Mouse (Mus musculus) cerebellum, adult (tissue): ENCODE measurements around the gene Gdi1.
A peak's percentile ranks its signal among the peaks of the same experiment; 100 is the strongest.
"Not testable (repeated sequence)": the region's sequence is repeated elsewhere in the genome, so short reads cannot be mapped to it uniquely, and the experiment has no call there.

Experiments used
- ATAC-seq: cut with Nextera tagmentation; 2 replicates; pipeline ENCODE4 v1.9.2; 2017; ENCODE audit warnings: mild to moderate bottlenecking, moderate library complexity, mixed read lengths; ENCODE audit not compliant: insufficient number of reproducible peaks, low FRiP score, low TSS enrichment

Gene Gdi1

DNA sequence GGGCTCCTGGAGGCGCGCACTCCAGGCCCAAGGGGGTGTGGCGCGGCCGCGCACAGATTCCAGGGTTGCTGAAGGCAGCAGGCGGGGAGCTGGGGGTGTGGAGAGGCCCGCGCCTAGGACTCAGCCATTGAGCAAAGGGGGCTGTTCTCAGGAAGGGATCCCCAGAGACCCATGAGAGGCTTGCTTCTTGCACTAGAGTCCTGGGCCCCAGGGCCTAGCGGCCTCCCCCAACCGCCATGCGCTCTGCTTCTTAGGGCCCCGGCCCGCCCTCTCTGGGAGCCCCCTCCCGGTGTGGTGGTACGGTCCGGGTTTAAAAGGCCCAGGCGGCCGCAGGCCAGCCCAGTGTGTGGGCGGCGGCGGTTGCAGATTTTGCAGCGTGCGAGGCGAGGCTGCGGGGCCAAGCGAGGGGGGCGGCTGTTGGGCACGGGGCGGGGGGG is 23.9 kb downstream of the Gdi1 start, which contains the start of gene Plxna3:
TSS of gene Plxna3 (plus strand) at position 342 of the 437 bp plus-strand sequence.
- peak; percentile 80 for ATAC-seq

DNA sequence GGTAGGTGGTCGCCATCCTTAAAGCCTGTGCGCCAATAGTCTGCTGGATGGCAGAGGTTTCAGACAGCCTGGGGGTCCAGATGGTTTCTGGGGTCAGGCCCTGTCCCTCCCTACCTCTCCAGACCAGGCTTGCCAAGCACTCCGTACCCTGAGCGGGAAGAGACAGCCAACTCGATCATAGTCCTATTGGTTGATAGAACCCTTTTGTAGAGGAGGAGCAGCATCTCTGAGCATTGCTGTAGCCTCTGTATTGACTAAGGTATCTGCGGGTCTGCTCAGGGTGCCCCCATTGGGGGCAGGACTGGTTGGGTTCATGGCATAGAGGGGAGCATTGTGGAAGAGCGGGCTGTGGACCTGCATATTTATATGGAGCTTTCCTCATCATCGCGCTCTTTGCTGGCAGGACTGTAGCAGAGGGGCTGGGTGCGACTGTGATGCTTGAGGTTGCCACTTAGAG is 24.4 kb downstream of the Gdi1 start:
- no peak for ATAC-seq

DNA sequence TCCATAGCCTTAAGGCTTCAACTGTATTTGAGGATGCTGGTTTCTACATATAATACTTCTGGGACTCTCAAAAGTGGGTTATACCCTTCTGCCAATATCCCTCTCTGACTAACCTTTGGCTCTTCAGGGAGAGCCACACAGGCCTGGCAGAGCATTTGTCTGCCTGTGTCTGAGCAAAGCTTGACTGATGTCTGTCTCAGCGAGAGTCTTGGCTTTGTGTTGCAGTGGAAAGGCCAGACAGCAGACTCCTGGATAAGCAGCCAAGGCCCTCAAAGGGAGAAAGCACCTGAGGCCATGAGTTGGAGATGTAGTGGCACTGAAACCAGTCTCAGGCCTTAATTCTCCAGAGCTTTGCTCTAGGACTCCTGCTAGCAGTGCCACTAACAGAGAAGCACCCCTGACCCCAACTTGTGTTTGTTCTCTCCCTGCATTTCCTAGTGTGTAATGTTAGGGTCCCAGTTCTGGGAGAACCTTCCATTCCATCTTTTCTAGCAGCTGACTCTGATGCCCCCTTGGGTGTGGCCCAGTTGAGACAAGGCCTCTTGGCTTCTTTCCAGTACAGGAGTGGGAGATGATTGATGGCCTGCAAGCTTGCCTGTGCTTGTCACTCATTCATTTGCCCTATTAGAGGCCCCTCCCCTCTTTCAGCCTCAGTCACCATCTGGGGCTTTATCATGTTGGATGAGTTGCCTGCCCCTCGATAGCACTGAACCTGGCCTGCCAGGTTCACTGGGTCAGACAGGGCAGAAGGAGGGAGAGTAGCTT is 25.6 kb downstream of the Gdi1 start:
- ATAC-seq = 0 out of 2 replicates have a peak, but pooled peaks have one; percentile 31

DNA sequence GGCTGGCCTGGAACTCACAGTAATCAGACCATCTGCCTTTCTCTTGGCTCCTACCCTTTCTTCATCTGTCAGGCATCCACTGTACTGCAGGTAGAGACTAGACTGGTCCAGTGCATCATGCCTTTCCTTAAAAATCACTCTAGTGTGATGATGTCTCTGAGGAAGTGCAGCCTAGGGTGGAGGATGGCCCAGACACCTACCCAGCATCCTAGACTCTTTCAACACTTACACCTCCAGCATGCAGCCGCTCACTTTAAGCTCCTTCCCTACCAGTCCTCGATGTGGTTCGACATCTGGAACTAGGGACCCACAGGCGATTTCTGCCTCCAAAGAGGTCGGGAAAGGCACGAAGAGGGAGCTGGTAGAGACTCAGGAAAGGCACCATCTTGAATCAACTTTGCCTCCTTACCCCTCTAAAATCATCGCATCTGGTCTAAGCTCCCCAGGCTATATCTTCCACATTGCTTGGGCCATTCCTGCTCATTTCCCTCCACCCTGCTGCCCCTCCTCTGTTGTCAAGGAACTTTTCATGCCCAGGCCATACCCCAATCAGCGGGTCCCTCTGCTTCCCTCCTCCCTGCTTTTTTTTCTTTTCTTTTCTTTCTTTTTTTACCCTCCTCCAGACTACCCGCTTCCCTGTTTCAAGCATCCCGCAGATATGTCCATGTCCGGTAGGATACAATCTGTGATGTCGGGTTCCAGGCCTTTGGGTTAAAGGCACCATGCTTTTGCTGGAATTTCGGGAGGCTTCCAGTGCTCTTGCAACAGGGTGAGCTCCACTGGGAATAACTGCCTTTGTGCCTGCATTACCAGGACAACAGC is 48.1 kb downstream of the Gdi1 start:
- ATAC-seq = no peak

DNA sequence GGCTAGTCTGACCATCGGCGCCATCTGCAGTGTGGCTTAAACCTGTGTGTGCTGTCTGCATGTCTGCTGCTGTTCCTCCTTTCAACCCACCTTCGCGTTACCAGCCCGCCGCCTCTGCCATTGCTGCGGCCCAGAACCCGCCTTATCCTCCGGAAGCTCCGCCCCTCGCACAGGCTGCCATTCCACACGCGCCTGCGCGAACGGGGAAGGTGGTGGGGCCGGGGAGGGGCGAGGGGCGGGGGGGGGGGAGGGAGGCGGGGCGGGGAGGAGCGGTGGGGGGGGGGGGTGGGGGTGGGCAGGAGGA is 48.6 kb downstream of the Gdi1 start, which contains the start of gene Lage3:
TSS of gene Lage3 (minus strand) at position 152 of the 304 bp plus-strand sequence.
- peak; percentile 83; the same call in 1 of the 2 replicates for ATAC-seq

DNA sequence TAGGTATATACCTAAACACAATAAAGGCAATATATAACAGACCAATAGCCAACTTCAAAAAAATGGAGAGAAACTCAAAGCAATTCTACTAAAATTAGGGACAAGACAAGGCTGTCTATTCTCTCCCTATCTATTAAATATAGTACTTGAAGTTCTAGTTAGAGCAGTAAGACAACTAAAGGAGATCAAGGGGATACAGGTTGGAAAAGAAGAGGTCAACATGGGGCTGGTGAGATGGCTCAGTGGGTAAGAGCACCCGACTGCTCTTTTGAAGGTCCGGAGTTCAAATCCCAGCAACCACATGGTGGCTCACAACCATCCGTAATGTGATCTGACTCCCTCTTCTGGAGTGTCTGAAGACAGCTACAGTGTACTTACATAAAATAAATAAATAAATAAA is 52.3 kb downstream of the Gdi1 start:
- not testable (repeated sequence) for ATAC-seq

DNA sequence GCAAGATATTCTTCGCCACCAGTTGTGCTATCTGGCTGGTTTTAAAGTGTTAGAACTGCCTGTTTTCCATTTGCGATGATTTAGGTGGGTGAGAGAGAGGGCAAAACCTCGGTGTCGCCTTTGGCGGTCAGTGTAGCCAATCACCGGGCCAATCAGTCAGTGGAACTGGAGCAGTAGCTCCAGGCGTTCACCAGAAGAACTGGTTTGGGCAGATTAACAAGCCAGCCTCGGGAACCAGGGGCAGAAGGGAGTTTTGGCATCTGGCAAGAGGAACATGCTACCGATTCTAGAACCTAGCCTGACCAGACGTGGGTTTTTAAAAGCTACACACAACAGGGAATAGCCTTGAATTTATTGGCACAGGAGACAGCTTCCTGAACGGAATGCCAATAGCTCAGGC is 54.4 kb downstream of the Gdi1 start:
- no peak for ATAC-seq
